Mouse (Mus musculus) 3T3-L1 (cell line): ENCODE measurements around the gene Polr1d.

Source experiments
- DNase-seq: peaks from one replicate; pipeline ENCODE4 v3.0.0-alpha.2; 2015; ENCODE audit warnings: low read depth, low spot score

Polr1d gene

GRCm38 (mm10) chr5:147086816-147087215 lies 10.0 kb downstream of the Polr1d start:
- no peak for DNase-seq

GRCm38 (mm10) chr5:147089836-147090235 lies 13.0 kb downstream of the Polr1d start:
- no peak for DNase-seq

- no peak for DNase-seq
Measured at GRCm38 (mm10) chr5:147090256-147090963, 13.6 kb downstream of the Polr1d start.

GRCm38 (mm10) chr5:147092448-147092847 lies 15.6 kb downstream of the Polr1d start:
- no peak for DNase-seq

GRCm38 (mm10) chr5:147094296-147094695 lies 17.4 kb downstream of the Polr1d start:
- peak; percentile 26 for DNase-seq

- no peak for DNase-seq
Measured at GRCm38 (mm10) chr5:147096586-147096985, 19.7 kb downstream of the Polr1d start.

GRCm38 (mm10) chr5:147098667-147099066 lies 21.8 kb downstream of the Polr1d start:
- no peak for DNase-seq

- no peak for DNase-seq
Measured at GRCm38 (mm10) chr5:147100180-147100579, 23.3 kb downstream of the Polr1d start.

GRCm38 (mm10) chr5:147102295-147102694 lies 25.4 kb downstream of the Polr1d start:
- DNase-seq = no peak

GRCm38 (mm10) chr5:147107276-147107675 lies 30.4 kb downstream of the Polr1d start:
- no peak for DNase-seq

- no peak for DNase-seq
Measured at GRCm38 (mm10) chr5:147108861-147109591, 32.2 kb downstream of the Polr1d start.

GRCm38 (mm10) chr5:147114738-147115137 lies 37.9 kb downstream of the Polr1d start:
- no peak for DNase-seq

GRCm38 (mm10) chr5:147115631-147116030 lies 38.8 kb downstream of the Polr1d start:
- DNase-seq = no peak

GRCm38 (mm10) chr5:147117027-147117426 lies 40.2 kb downstream of the Polr1d start:
- peak; percentile 70 for DNase-seq

GRCm38 (mm10) chr5:147121146-147121545 lies 44.3 kb downstream of the Polr1d start:
- DNase-seq = peak; percentile 32

- no peak for DNase-seq
Measured at GRCm38 (mm10) chr5:147124794-147125193, 47.9 kb downstream of the Polr1d start.

GRCm38 (mm10) chr5:147125542-147126185 lies 48.8 kb downstream of the Polr1d start:
- DNase-seq = no peak

- no peak for DNase-seq
Measured at GRCm38 (mm10) chr5:147127860-147128259, 51.0 kb downstream of the Polr1d start.

- DNase-seq = no peak
Measured at GRCm38 (mm10) chr5:147129484-147129883, 52.6 kb downstream of the Polr1d start.

GRCm38 (mm10) chr5:147131912-147132311 lies 55.1 kb downstream of the Polr1d start:
- DNase-seq = peak; percentile 95

- DNase-seq = no peak
Measured at GRCm38 (mm10) chr5:147133662-147134061, 56.8 kb downstream of the Polr1d start.

GRCm38 (mm10) chr5:147134341-147135088 lies 57.7 kb downstream of the Polr1d start:
- no peak for DNase-seq
